Mouse (Mus musculus) kidney, postnatal 25 days (tissue): ENCODE data around the gene Rbms1.

Source experiments
- DNase-seq, 2 experiments: peaks; one replicate each; pipeline ENCODE4 v3.0.0; 2021; ENCODE audit warnings: mixed read lengths in 2 of 2

Rbms1 gene

GRCm38 (mm10) chr2:60710317-60710716, 252.7 kb downstream of the Rbms1 start:
- no peak for DNase-seq

- no peak for DNase-seq
Measured at GRCm38 (mm10) chr2:60708671-60709070, 254.3 kb downstream of the Rbms1 start.

- peak in 1 of 2 experiments; percentile 2 for DNase-seq
Measured at GRCm38 (mm10) chr2:60706866-60707265, 256.1 kb downstream of the Rbms1 start.

GRCm38 (mm10) chr2:60705426-60705825, 257.6 kb downstream of the Rbms1 start:
- DNase-seq, result peak; percentile 57 to 75

- peak; percentile 74 to 82 for DNase-seq
Measured at GRCm38 (mm10) chr2:60703315-60703714, 259.7 kb downstream of the Rbms1 start.

- no peak for DNase-seq
Measured at GRCm38 (mm10) chr2:60700956-60701355, 262.0 kb downstream of the Rbms1 start.
